Mouse (Mus musculus) CH12.LX (cell line): ENCODE data around the gene B3gnt2. TPM values are rescaled to one million over a fixed set of nuclear protein-coding genes. Genes with fewer than 3 reads are reported as not detected.

Experiments used
- DNase-seq: peaks from one replicate; pipeline ENCODE4 v3.0.0-alpha.2; 2013; ENCODE audit errors: extremely low read depth
- H3K27ac ChIP-seq: 2 replicates; pipeline ENCODE4 v1.5.1; 2012; ENCODE audit warnings: low read depth, mild to moderate bottlenecking, control low read depth, moderate library complexity; ENCODE audit not compliant: insufficient read depth
- H3K27me3 ChIP-seq: replicated peaks from 2 replicates; pipeline ENCODE3; 2012; ENCODE audit warnings: inconsistent platforms
- H3K36me3 ChIP-seq, 2 experiments: replicated peaks in 1 of 2; 2 replicates each; pipeline versions ENCODE3 to v1.6.1; 2012; ENCODE audit warnings: inconsistent platforms in 1 of 2, low read length in 1 of 2, mild to moderate bottlenecking in 1 of 2, mixed read lengths in 1 of 2, moderate library complexity in 1 of 2; ENCODE audit not compliant: control insufficient read depth in 1 of 2, insufficient read depth in 1 of 2
- H3K4me1 ChIP-seq, 2 experiments: 2 replicates each; pipeline ENCODE4 v1.6.1; 2012; ENCODE audit warnings: inconsistent platforms in 1 of 2, moderate library complexity in 1 of 2; ENCODE audit not compliant: insufficient read depth in 2 of 2, control insufficient read depth in 1 of 2
- H3K4me2 ChIP-seq: 2 replicates; pipeline ENCODE4 v1.6.1; 2012; ENCODE audit warnings: low read depth, mild to moderate bottlenecking, control low read depth; ENCODE audit not compliant: poor library complexity, insufficient read depth, severe bottlenecking
- H3K4me3 ChIP-seq, 3 experiments: fragments of 150-350 bp in 1 of 3; sonication (generic) in 1 of 3; replicated peaks in 1 of 3; 2 replicates each; pipeline versions ENCODE3 to v1.5.1; 2011 to 2012; ENCODE audit warnings: low read depth in 2 of 3, low read length in 2 of 3, mild to moderate bottlenecking in 2 of 3, moderate library complexity in 2 of 3, control low read depth in 1 of 3, improper control_type of control experiment in 1 of 3, inconsistent platforms in 1 of 3, mixed read lengths in 1 of 3; ENCODE audit not compliant: poor library complexity in 1 of 3
- H3K79me2 ChIP-seq: replicated peaks from 2 replicates; pipeline ENCODE4 v1.6.1; 2012; ENCODE audit warnings: mild to moderate bottlenecking, moderate library complexity; ENCODE audit not compliant: control insufficient read depth, poor library complexity, insufficient read depth, severe bottlenecking; ENCODE audit errors: extremely low read depth
- H3K9ac ChIP-seq: 2 replicates; pipeline ENCODE4 v1.6.1; 2012; ENCODE audit warnings: low read depth, mild to moderate bottlenecking, control low read depth, moderate library complexity; ENCODE audit not compliant: insufficient read depth
- H3K9me3 ChIP-seq: replicated peaks from 2 replicates; pipeline ENCODE3; 2012; ENCODE audit warnings: low read length, inconsistent platforms, mixed read lengths
- CHD1 ChIP-seq: IDR thresholded peaks from 2 replicates; pipeline ENCODE4 v1.6.1; 2012; ENCODE audit warnings: low read depth, low read length, improper control_type of control experiment, inconsistent platforms
- EP300 ChIP-seq: IDR thresholded peaks from 2 replicates; pipeline ENCODE4 v1.6.1; 2011; ENCODE audit warnings: low read length, improper control_type of control experiment
- ETS1 ChIP-seq: conservative IDR thresholded peaks from 2 replicates; pipeline ENCODE4 v1.6.1; 2012; ENCODE audit warnings: low read depth, mild to moderate bottlenecking, inconsistent platforms, low read length, improper control_type of control experiment, moderate library complexity
- IRF4 ChIP-seq: IDR thresholded peaks from 2 replicates; pipeline ENCODE4 v1.6.1; 2014; ENCODE audit warnings: low read depth, mild to moderate bottlenecking, inconsistent platforms, low read length, improper control_type of control experiment
- JUND ChIP-seq: conservative IDR thresholded peaks from 2 replicates; pipeline ENCODE4 v1.6.1; 2011; ENCODE audit warnings: low read depth, low read length, improper control_type of control experiment
- KAT2A ChIP-seq: IDR thresholded peaks from 2 replicates; pipeline ENCODE4 v1.6.1; 2012; ENCODE audit warnings: low read length, improper control_type of control experiment, inconsistent platforms; ENCODE audit not compliant: insufficient replicate concordance
- MEF2A ChIP-seq: IDR thresholded peaks from 2 replicates; pipeline ENCODE4 v1.6.1; 2014; ENCODE audit warnings: low read depth, mild to moderate bottlenecking, inconsistent platforms, low read length, improper control_type of control experiment, borderline replicate concordance
- MYC ChIP-seq: IDR thresholded peaks from 2 replicates; pipeline ENCODE4 v1.6.1; 2011; ENCODE audit warnings: low read depth, mild to moderate bottlenecking, improper control_type of control experiment, low read length
- NELFE ChIP-seq: IDR thresholded peaks from 2 replicates; pipeline ENCODE4 v1.6.1; 2011; ENCODE audit warnings: low read depth, low read length, improper control_type of control experiment
- NRF1 ChIP-seq: IDR thresholded peaks from 2 replicates; pipeline ENCODE4 v1.6.1; 2014; ENCODE audit warnings: low read depth, mild to moderate bottlenecking, inconsistent platforms, low read length, improper control_type of control experiment, moderate library complexity
- POLR2A ChIP-seq: IDR thresholded peaks from 2 replicates; pipeline ENCODE4 v1.6.1; 2011; ENCODE audit warnings: low read depth, mild to moderate bottlenecking, improper control_type of control experiment, low read length
- POLR2AphosphoS2 ChIP-seq: IDR thresholded peaks from 2 replicates; pipeline ENCODE4 v1.6.1; 2011; ENCODE audit warnings: low read depth, low read length, improper control_type of control experiment
- RAD21 ChIP-seq: IDR thresholded peaks from 2 replicates; pipeline ENCODE4 v1.6.1; 2011; ENCODE audit warnings: low read depth, mild to moderate bottlenecking, low read length, improper control_type of control experiment, moderate library complexity
- SIN3A ChIP-seq: IDR thresholded peaks from 2 replicates; pipeline ENCODE4 v1.6.1; 2012; ENCODE audit warnings: low read length, improper control_type of control experiment, inconsistent platforms
- SMC3 ChIP-seq: IDR thresholded peaks from 2 replicates; pipeline ENCODE4 v1.6.1; 2011; ENCODE audit warnings: low read depth, low read length, improper control_type of control experiment
- TBP ChIP-seq: conservative IDR thresholded peaks from 2 replicates; pipeline ENCODE4 v1.6.1; 2011; ENCODE audit warnings: low read depth, low read length, improper control_type of control experiment
- TCF12 ChIP-seq: IDR thresholded peaks from 2 replicates; pipeline ENCODE4 v1.6.1; 2014; ENCODE audit warnings: low read depth, mild to moderate bottlenecking, inconsistent platforms, low read length, improper control_type of control experiment
- UBTF ChIP-seq: IDR thresholded peaks from 2 replicates; pipeline ENCODE4 v1.6.1; 2012; ENCODE audit warnings: low read depth, mild to moderate bottlenecking, inconsistent platforms, low read length, improper control_type of control experiment, moderate library complexity
- ZC3H11A ChIP-seq: IDR thresholded peaks from 2 replicates; pipeline ENCODE4 v1.6.1; 2012; ENCODE audit warnings: low read depth, mild to moderate bottlenecking, inconsistent platforms, low read length, improper control_type of control experiment
- ZKSCAN1 ChIP-seq: IDR thresholded peaks from 2 replicates; pipeline ENCODE4 v1.6.1; 2012; ENCODE audit warnings: low read depth, inconsistent platforms, low read length, improper control_type of control experiment, borderline replicate concordance
- dilution Hi-C: fragments of 300-500 bp; cut with MboI; formaldehyde crosslinking; loops from 2 replicates; pipeline ENCODE4 v1.14.3; 2020; ENCODE audit warnings: low sequenced_read_pairs; ENCODE audit not compliant: extremely low pct_unique_long_range_greater_than_20kb, extremely low pct_ligation_motif_present
- in situ Hi-C: fragments of 300-500 bp; cut with MboI; formaldehyde crosslinking; loops from 3 replicates; pipeline ENCODE4 v1.14.3; 2019; ENCODE audit warnings: low sequenced_read_pairs, low pct_ligation_motif_present, low pct_unique_long_range_greater_than_20kb, mixed read lengths
- polyA plus RNA-seq: library from polyadenylated mRNA; unstranded; fragments of >175 nt; gene quantifications from 2 replicates; pipeline ENCODE4 v1.2.1, GENCODE M21; 2012; ENCODE audit warnings: low read depth; ENCODE audit not compliant: insufficient read length
- total RNA-seq, 2 experiments: library from RNA; depleted of rRNA; stranded (reverse); fragments of 300-350 nt in 1 of 2; fragments of >200 nt in 1 of 2; gene quantifications; 2 replicates each; pipeline ENCODE4 v1.2.3; 2012 to 2014

B3gnt2 gene
- total and polyA plus RNA-seq, 3 experiments = 74.6 to 96.0 (median 75.2) TPM

GRCm38 (mm10) chr11:22745356-22745755 is 115.4 kb downstream of the B3gnt2 start:
- H3K4me3 ChIP-seq = no peak overlapping the region
- dilution Hi-C loops = no loop called here
- in situ Hi-C loops = no loop called here

GRCm38 (mm10) chr11:22743561-22744269 is 117.0 kb downstream of the B3gnt2 start:
- Histone ChIP-seq H3K9me3 (peaks cover 22% of the 10 kb centered on the region), H3K4me3 (no peak overlapping the region), H3K9ac (no peak overlapping the region), H3K4me1 (peaks cover 2 to 10% of the 10 kb centered on the region in 2 experiments; a peak in 3 of 4 replicates), H3K27ac (no peak overlapping the region), H3K79me2 (no peaks in the 10 kb centered on the region), H3K27me3 (no peaks in the 10 kb centered on the region), H3K36me3 (no peaks in the 10 kb centered on the region), H3K4me2 (no peak overlapping the region)
- dilution Hi-C loops = no loop called here
- TF ChIP-seq SMC3 (no peak), RAD21 (no peak), SIN3A (no peak), NELFE (no peak), MEF2A (no peak), POLR2A (no peak), NRF1 (no peak), MYC (no peak)
- in situ Hi-C loops = no loop called here
- no peak for DNase-seq

More at GRCm38 (mm10) chr11:22745356-22745755, 115.4 kb downstream of the B3gnt2 start:
- Histone ChIP-seq H3K9me3 (peaks cover 25% of the 10 kb centered on the region), H3K27me3 (no peaks in the 10 kb centered on the region), H3K4me2 (no peak overlapping the region), H3K9ac (no peak overlapping the region), H3K36me3 (no peaks in the 10 kb centered on the region), H3K4me1 (no peaks in the 10 kb centered on the region), H3K79me2 (no peaks in the 10 kb centered on the region), H3K27ac (no peak overlapping the region)
- no peak for DNase-seq
- TF ChIP-seq KAT2A = no peak
- TF ChIP-seq MEF2A = no peak
- TF ChIP-seq TBP = no peak
- TF ChIP-seq CHD1 = no peak
- no peak for TF ChIP-seq EP300
- TF ChIP-seq UBTF = no peak
- TF ChIP-seq JUND = no peak
- TF ChIP-seq ETS1 = no peak
- TF ChIP-seq ZC3H11A = no peak
- no peak for TF ChIP-seq IRF4
- TF ChIP-seq RAD21 = no peak
- TF ChIP-seq POLR2AphosphoS2 = no peak
- TF ChIP-seq TCF12 = no peak
- no peak for TF ChIP-seq ZKSCAN1
- TF ChIP-seq SMC3 = no peak
